In the genomic region with DNA sequence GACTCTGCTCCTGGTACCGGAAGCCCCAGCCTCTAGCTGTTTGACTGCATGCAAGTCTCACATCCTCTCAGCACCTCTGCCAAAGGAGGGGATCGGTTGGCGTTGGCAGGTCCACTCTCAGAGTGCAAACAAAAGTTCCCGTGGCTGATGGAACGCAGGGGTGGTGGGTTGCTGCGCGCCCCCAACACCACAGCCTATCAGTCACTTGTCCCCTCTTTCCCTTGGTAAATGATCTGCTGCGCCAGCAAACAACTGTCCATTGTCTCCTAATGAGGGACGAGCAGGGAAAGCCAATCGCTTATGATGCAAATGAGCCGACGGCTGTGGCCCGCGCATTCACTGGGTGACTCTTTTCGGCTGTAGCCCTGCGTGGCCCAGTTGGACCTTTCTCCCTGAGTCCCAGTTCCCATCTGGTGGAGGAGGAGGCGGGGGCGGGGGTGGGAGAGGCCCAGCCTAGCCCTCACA, we compare ENCODE assay signal across 8 mouse cellular contexts. TPM values are rescaled to one million over a fixed set of nuclear protein-coding genes. Genes with fewer than 3 reads are reported as not detected.
DNase-seq lines count a peak whose midpoint lies in the region; ATAC-seq lines count a peak whose summit lies in the region.

No protein-coding gene starts in this region.

- H3K27ac ChIP-seq in lung, embryonic 16.5 days (ENCODE audit: low read length) = 0 out of 2 replicates have a peak overlapping the region, but pooled peaks have one; percentile 20
- no peak overlapping the region for H3K27ac ChIP-seq in embryonic facial prominence, embryonic 15.5 days (replicated peaks)
- 0 out of 2 replicates have a peak overlapping the region, but pooled peaks have one; percentile 0 for H3K27ac ChIP-seq in limb, embryonic 11.5 days (replicated peaks; ENCODE audit: low read depth, low read length)

- H3K9ac ChIP-seq in lung, embryonic 16.5 days (ENCODE audit: low read length) = peak overlapping the region; percentile 37; the same call in 1 of the 2 replicates
- H3K9ac ChIP-seq in embryonic facial prominence, embryonic 15.5 days = no peak overlapping the region
- no peak overlapping the region; the same call in 1 of the 2 replicates for H3K9ac ChIP-seq in limb, embryonic 11.5 days (ENCODE audit: low read length)

- DNase-seq in lung, adult 18-20 months = no peak
- DNase-seq in limb, embryonic 11.5 days (ENCODE audit: low spot score) = no peak
- DNase-seq in retina, postnatal 1 day = peak; percentile 97
- DNase-seq in thymus, postnatal 4 days = no peak
- no peak for DNase-seq in MN1 (ENCODE audit: low spot score)

- H3K4me3 ChIP-seq in lung, embryonic 16.5 days (ENCODE audit: low read length) = peak overlapping the region; percentile 12
- no peak overlapping the region for H3K4me3 ChIP-seq in embryonic facial prominence, embryonic 15.5 days (replicated peaks)
- no peak overlapping the region for H3K4me3 ChIP-seq in limb, embryonic 11.5 days (ENCODE audit: low read depth, low read length)

- H3K9me3 ChIP-seq in lung, embryonic 16.5 days (ENCODE audit: control insufficient read depth, low read length) = no peaks in the 10 kb centered on the region
- no peaks in the 10 kb centered on the region for H3K9me3 ChIP-seq in embryonic facial prominence, embryonic 15.5 days (replicated peaks)
- H3K9me3 ChIP-seq in limb, embryonic 11.5 days (ENCODE audit: control insufficient read depth, low read length) = no peaks in the 10 kb centered on the region

- H3K27me3 ChIP-seq in lung, embryonic 16.5 days (ENCODE audit: control insufficient read depth, insufficient read depth, low read depth, low read length) = no peaks in the 10 kb centered on the region
- H3K27me3 ChIP-seq in embryonic facial prominence, embryonic 15.5 days = no peaks in the 10 kb centered on the region
- H3K27me3 ChIP-seq in limb, embryonic 11.5 days (ENCODE audit: control insufficient read depth, insufficient read depth, low read length) = no peaks in the 10 kb centered on the region

- H3K36me3 ChIP-seq in lung, embryonic 16.5 days (ENCODE audit: control insufficient read depth, insufficient read depth, low read length) = no peaks in the 10 kb centered on the region
- H3K36me3 ChIP-seq in embryonic facial prominence, embryonic 15.5 days = no peaks in the 10 kb centered on the region
- no peaks in the 10 kb centered on the region for H3K36me3 ChIP-seq in limb, embryonic 11.5 days (ENCODE audit: control insufficient read depth, insufficient read depth, low read length)

- WGBS in lung, embryonic 16.5 days = 6% methylated on average over 18 of the region's 18 CpGs
- 14% methylated on average over 18 of the region's 18 CpGs for WGBS in embryonic facial prominence, embryonic 15.5 days
- 12% methylated on average over 17 of the region's 18 CpGs for WGBS in limb, embryonic 11.5 days

- H3K4me1 ChIP-seq in lung, embryonic 16.5 days (replicated peaks; ENCODE audit: control insufficient read depth, insufficient read depth, low read length) = peaks cover 8% of the 10 kb centered on the region
- H3K4me1 ChIP-seq in embryonic facial prominence, embryonic 15.5 days = 0 out of 2 replicates have a peak, but pooled peaks cover 7% of the 10 kb centered on the region
- H3K4me1 ChIP-seq in limb, embryonic 11.5 days (ENCODE audit: control insufficient read depth, insufficient read depth, low read length) = no peaks in the 10 kb centered on the region; the same call in 1 of the 2 replicates

- no peak for ATAC-seq in lung, embryonic 16.5 days (ENCODE audit: low read depth)
- ATAC-seq in embryonic facial prominence, embryonic 15.5 days (ENCODE audit: insufficient number of reproducible peaks, low FRiP score, low TSS enrichment, low read depth) = no peak
- ATAC-seq in limb, embryonic 11.5 days (ENCODE audit: insufficient number of reproducible peaks, low FRiP score, low TSS enrichment, low read depth) = no peak
- ATAC-seq in erythroid progenitor cell, adult 5-6 weeks (replicated peaks; ENCODE audit: low FRiP score, poor library complexity, severe bottlenecking) = no peak

- H3K4me2 ChIP-seq in lung, embryonic 16.5 days (ENCODE audit: low read depth, low read length) = peak overlapping the region; percentile 43
- H3K4me2 ChIP-seq in embryonic facial prominence, embryonic 15.5 days (replicated peaks) = peak overlapping the region; percentile 19; the same call in 1 of the 2 replicates
- H3K4me2 ChIP-seq in limb, embryonic 11.5 days (ENCODE audit: low read depth, severe bottlenecking) = no peak overlapping the region; the same call in 1 of the 2 replicates

RNA-seq across cellular contexts. Expression of a gene that starts 13.2 kb away (rescaled TPM):
- 50.2 and 52.0 TPM in 2 replicates for polyA plus RNA-seq in lung, embryonic 16.5 days (2015; fragmentation: Nextera tagmentation; extraction: Ambion mirVana)
- 59.3 and 61.8 TPM in 2 replicates for polyA plus RNA-seq in embryonic facial prominence, embryonic 15.5 days (2015; fragmentation: Nextera tagmentation; extraction: Ambion mirVana)
- 17.7 and 19.3 TPM in 2 replicates for polyA plus RNA-seq in limb, embryonic 11.5 days (2014; fragmentation: Nextera tagmentation; extraction: Ambion mirVana)
- 9.0 and 13.4 TPM in 2 replicates for total RNA-seq in erythroid progenitor cell, adult 5-6 weeks (2015; ENCODE audit: low replicate concordance)
- total RNA-seq in erythroid progenitor cell, adult 5-6 weeks (2017; ENCODE audit: low replicate concordance) = 4.7 and 6.1 TPM in 2 replicates

RNA-seq across cellular contexts. Expression of a gene that starts 14.4 kb away (rescaled TPM):
- polyA plus RNA-seq in lung, embryonic 16.5 days (2015; fragmentation: Nextera tagmentation; extraction: Ambion mirVana) = 6.7 and 7.6 TPM in 2 replicates
- 12.1 and 13.5 TPM in 2 replicates for polyA plus RNA-seq in embryonic facial prominence, embryonic 15.5 days (2015; fragmentation: Nextera tagmentation; extraction: Ambion mirVana)
- 4.7 and 4.8 TPM in 2 replicates for polyA plus RNA-seq in limb, embryonic 11.5 days (2014; fragmentation: Nextera tagmentation; extraction: Ambion mirVana)
- not detected in 2 replicates for total RNA-seq in erythroid progenitor cell, adult 5-6 weeks (2015; ENCODE audit: low replicate concordance)
- total RNA-seq in erythroid progenitor cell, adult 5-6 weeks (2017; ENCODE audit: low replicate concordance) = not detected in 2 replicates

RNA-seq across cellular contexts. Expression of a gene that starts 31.0 kb away (rescaled TPM):
- 27.3 and 29.1 TPM in 2 replicates for polyA plus RNA-seq in lung, embryonic 16.5 days (2015; fragmentation: Nextera tagmentation; extraction: Ambion mirVana)
- 17.8 and 21.6 TPM in 2 replicates for polyA plus RNA-seq in embryonic facial prominence, embryonic 15.5 days (2015; fragmentation: Nextera tagmentation; extraction: Ambion mirVana)
- polyA plus RNA-seq in limb, embryonic 11.5 days (2014; fragmentation: Nextera tagmentation; extraction: Ambion mirVana) = 3.3 and 3.4 TPM in 2 replicates
- total RNA-seq in erythroid progenitor cell, adult 5-6 weeks (2015; ENCODE audit: low replicate concordance) = 39.8 and 73.2 TPM in 2 replicates
- total RNA-seq in erythroid progenitor cell, adult 5-6 weeks (2017; ENCODE audit: low replicate concordance) = 43.6 and 47.4 TPM in 2 replicates

RNA-seq across cellular contexts. Expression of a gene that starts 37.1 kb away (rescaled TPM):
- polyA plus RNA-seq in lung, embryonic 16.5 days (2015; fragmentation: Nextera tagmentation; extraction: Ambion mirVana) = 273 and 291 TPM in 2 replicates
- 306 and 328 TPM in 2 replicates for polyA plus RNA-seq in embryonic facial prominence, embryonic 15.5 days (2015; fragmentation: Nextera tagmentation; extraction: Ambion mirVana)
- 459 and 489 TPM in 2 replicates for polyA plus RNA-seq in limb, embryonic 11.5 days (2014; fragmentation: Nextera tagmentation; extraction: Ambion mirVana)
- total RNA-seq in erythroid progenitor cell, adult 5-6 weeks (2015; ENCODE audit: low replicate concordance) = 179 and 183 TPM in 2 replicates
- 266 and 615 TPM in 2 replicates for total RNA-seq in erythroid progenitor cell, adult 5-6 weeks (2017; ENCODE audit: low replicate concordance)

RNA-seq across cellular contexts. Expression of a gene that starts 54.1 kb away (rescaled TPM):
- 12.5 and 13.9 TPM in 2 replicates for polyA plus RNA-seq in lung, embryonic 16.5 days (2015; fragmentation: Nextera tagmentation; extraction: Ambion mirVana)
- 19.8 and 22.1 TPM in 2 replicates for polyA plus RNA-seq in embryonic facial prominence, embryonic 15.5 days (2015; fragmentation: Nextera tagmentation; extraction: Ambion mirVana)
- 4.3 and 4.5 TPM in 2 replicates for polyA plus RNA-seq in limb, embryonic 11.5 days (2014; fragmentation: Nextera tagmentation; extraction: Ambion mirVana)
- not detected in 2 replicates for total RNA-seq in erythroid progenitor cell, adult 5-6 weeks (2015; ENCODE audit: low replicate concordance)
- total RNA-seq in erythroid progenitor cell, adult 5-6 weeks (2017; ENCODE audit: low replicate concordance) = not detected in 2 replicates
